Mouse (Mus musculus) limb, embryonic 14.5 days (tissue): ENCODE measurements around the gene BC048671. TPM values are rescaled to one million over a fixed set of nuclear protein-coding genes. Genes with fewer than 3 reads are reported as not detected.

Source experiments
- ATAC-seq: fragments of 200-750 bp; cut with Nextera tagmentation; 2 replicates; pipeline ENCODE4 v1.8.0; 2017; ENCODE audit warnings: low read depth, moderate number of reproducible peaks, moderate TSS enrichment; ENCODE audit not compliant: low FRiP score
- DNase-seq: peaks from one replicate; pipeline ENCODE4 v3.0.0-alpha.2; 2015; ENCODE audit warnings: low spot score
- H3K27ac ChIP-seq: fragments of 300-500 bp; sonication (generic); replicated peaks from 2 replicates; pipeline ENCODE4 v1.5.1; 2014; ENCODE audit warnings: low read depth, mild to moderate bottlenecking, low read length, moderate library complexity, mixed read lengths
- H3K27me3 ChIP-seq: fragments of 300-500 bp; sonication (generic); 2 replicates; pipeline ENCODE4 v1.6.1; 2014; ENCODE audit warnings: low read length, mixed read lengths; ENCODE audit not compliant: control insufficient read depth, insufficient read depth
- H3K36me3 ChIP-seq: fragments of 300-500 bp; sonication (generic); 2 replicates; pipeline ENCODE4 v1.6.1; 2014; ENCODE audit warnings: mild to moderate bottlenecking, low read length, moderate library complexity, mixed read lengths; ENCODE audit not compliant: control insufficient read depth, insufficient read depth
- H3K4me1 ChIP-seq: fragments of 300-500 bp; sonication (generic); 2 replicates; pipeline ENCODE4 v1.6.1; 2014; ENCODE audit warnings: antibody characterized with exemption, low read length, mixed read lengths; ENCODE audit not compliant: control insufficient read depth, insufficient read depth
- H3K4me2 ChIP-seq: fragments of 300-500 bp; sonication (generic); replicated peaks from 2 replicates; pipeline ENCODE4 v1.6.1; 2014; ENCODE audit warnings: low read depth, mild to moderate bottlenecking, low read length, moderate library complexity; ENCODE audit not compliant: severe bottlenecking
- H3K4me3 ChIP-seq: fragments of 300-500 bp; sonication (generic); replicated peaks from 2 replicates; pipeline ENCODE4 v1.5.1; 2014; ENCODE audit warnings: low read length
- H3K9ac ChIP-seq: fragments of 300-500 bp; sonication (generic); 2 replicates; pipeline ENCODE4 v1.6.1; 2014; ENCODE audit warnings: mild to moderate bottlenecking, low read depth, low read length, moderate library complexity; ENCODE audit not compliant: severe bottlenecking
- H3K9me3 ChIP-seq: fragments of 300-500 bp; sonication (generic); 2 replicates; pipeline ENCODE4 v1.6.1; 2016; ENCODE audit warnings: low read length; ENCODE audit not compliant: control insufficient read depth
- POLR2A ChIP-seq: fragments of 200-500 bp; IDR thresholded peaks from 2 replicates; pipeline ENCODE4 v1.8.0; 2012; ENCODE audit warnings: inconsistent platforms, mild to moderate bottlenecking, moderate library complexity, borderline replicate concordance; ENCODE audit not compliant: insufficient read depth, insufficient read length; ENCODE audit errors: extremely low read depth
- WGBS: fragments of 180-500 bp; shearing (Covaris S2); extraction: QIAGEN DNeasy Blood & Tissue Kit; methylation state at CpG from one replicate; pipeline ENCODE4 v1.1.7; 2014; 5-methylcytosine and 5-hydroxymethylcytosine counted together
- polyA plus RNA-seq, 2 experiments: library from polyadenylated mRNA; depleted of rRNA in 1 of 2; stranded (reverse) in 1 of 2; unstranded in 1 of 2; fragments of >200 nt; fragmentation: Nextera tagmentation in 1 of 2; extraction: Ambion mirVana in 1 of 2; gene quantifications; 2 replicates each; pipeline versions ENCODE4 v1.2.1 to v1.2.3; 2012 to 2014

The BC048671 gene
- polyA plus RNA-seq (2012; rRNA removed) (not detected in 2 replicates), polyA plus RNA-seq (2014; fragmentation: Nextera tagmentation; extraction: Ambion mirVana) (not detected in 2 replicates)

- no peak for TF ChIP-seq POLR2A
- DNase-seq, result no peak
- Histone ChIP-seq H3K4me3 (no peak within 1 kb of the TSS), H3K27ac (no peak within 1 kb of the TSS), H3K27me3 (no peaks in the 10 kb centered on the region), H3K9ac (no peak within 1 kb of the TSS), H3K36me3 (no peaks in the 10 kb centered on the region), H3K4me1 (no peaks in the 10 kb centered on the region), H3K4me2 (no peak within 1 kb of the TSS), H3K9me3 (no peaks in the 10 kb centered on the region)
- no peak for ATAC-seq
- WGBS, result 85% methylated on average over 1 of the region's 1 CpGs
These were observed at the start of gene BC048671 for GRCm38 (mm10) chr6:90300919-90301318. Gene BC048671, plus strand, starts transcription at chr6:90301219.

GRCm38 (mm10) chr6:90288265-90288664, 12.8 kb upstream of the BC048671 start:
- 54% methylated on average over 12 of the region's 12 CpGs for WGBS
- TF ChIP-seq POLR2A, result no peak
- DNase-seq, result peak; percentile 7
- H3K4me3 ChIP-seq, result no peak overlapping the region
- no peaks in the 10 kb centered on the region for H3K4me1 ChIP-seq
- H3K9me3 ChIP-seq, result no peaks in the 10 kb centered on the region
- no peaks in the 10 kb centered on the region for H3K36me3 ChIP-seq
- H3K27ac ChIP-seq, result no peak overlapping the region
- H3K4me2 ChIP-seq, result no peak overlapping the region
- H3K9ac ChIP-seq, result no peak overlapping the region
- no peak for ATAC-seq
- H3K27me3 ChIP-seq, result no peaks in the 10 kb centered on the region

- H3K27ac ChIP-seq, result no peak overlapping the region
- H3K9me3 ChIP-seq, result peaks cover 4% of the 10 kb centered on the region; the same call in 1 of the 2 replicates
- no peak overlapping the region for H3K4me2 ChIP-seq
- ATAC-seq (no peak), DNase-seq (no peak)
- WGBS, result 75% methylated on average over 6 of the region's 6 CpGs
- H3K27me3 ChIP-seq, result no peaks in the 10 kb centered on the region
- H3K9ac ChIP-seq, result no peak overlapping the region
- no peak for TF ChIP-seq POLR2A
- H3K4me1 ChIP-seq, result no peaks in the 10 kb centered on the region
- no peak overlapping the region for H3K4me3 ChIP-seq
- H3K36me3 ChIP-seq, result no peaks in the 10 kb centered on the region
These were observed 5.4 kb downstream of the BC048671 start for GRCm38 (mm10) chr6:90306315-90306975.

GRCm38 (mm10) chr6:90308839-90309778, 8.1 kb downstream of the BC048671 start:
- Histone ChIP-seq H3K4me1 (no peaks in the 10 kb centered on the region), H3K9ac (no peak overlapping the region), H3K27me3 (no peaks in the 10 kb centered on the region), H3K9me3 (peaks cover 4% of the 10 kb centered on the region; the same call in 1 of the 2 replicates), H3K27ac (no peak overlapping the region), H3K4me3 (no peak overlapping the region), H3K4me2 (no peak overlapping the region), H3K36me3 (no peaks in the 10 kb centered on the region)
- WGBS, result 84% methylated on average over 83 of the region's 87 CpGs
- DNase-seq (no peak), ATAC-seq (no peak)
- no peak for TF ChIP-seq POLR2A

GRCm38 (mm10) chr6:90315961-90316360, 14.9 kb downstream of the BC048671 start:
- Histone ChIP-seq H3K4me1 (no peaks in the 10 kb centered on the region), H3K4me2 (no peak overlapping the region), H3K36me3 (no peaks in the 10 kb centered on the region), H3K9ac (no peak overlapping the region), H3K27me3 (no peaks in the 10 kb centered on the region), H3K9me3 (no peaks in the 10 kb centered on the region), H3K4me3 (no peak overlapping the region), H3K27ac (no peak overlapping the region)
- ATAC-seq (no peak), DNase-seq (no peak)
- WGBS, result 85% methylated on average over 5 of the region's 5 CpGs
- no peak for TF ChIP-seq POLR2A
